Mouse (Mus musculus) layer of hippocampus, postnatal 36 days (tissue): ENCODE measurements at regions not wholly inside any gene's neighbourhood (a gene's known extent, or its start where the extent isn't known, plus 50 kb on each side); places are given as distances from the start of the nearest gene placed in this dataset.
A peak's percentile ranks its signal among the peaks of the same experiment; 100 is the strongest.

ENCODE experiments used
- DNase-seq, 2 experiments: peaks; one replicate each; pipeline ENCODE4 v3.0.0; 2022

DNA sequence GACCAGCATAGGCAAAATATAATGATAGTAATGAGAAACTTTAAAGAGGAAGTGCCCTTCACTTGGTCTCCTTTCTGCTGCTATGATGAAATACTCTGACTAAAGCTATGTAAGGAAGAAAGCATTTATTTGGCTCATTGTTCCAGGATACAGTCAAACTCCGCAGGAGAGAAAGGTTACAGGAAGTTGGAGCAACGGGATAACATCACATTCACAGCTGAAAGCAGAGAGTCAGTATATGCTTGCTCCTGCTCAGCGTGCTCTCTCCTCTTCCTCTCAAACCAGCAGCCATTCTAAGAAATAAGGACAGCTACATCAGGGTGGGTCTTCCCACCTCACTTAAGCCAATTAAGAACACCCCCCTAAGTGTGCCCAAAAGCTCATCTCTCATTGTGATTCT is 98.9 kb upstream of the Syt10 start:
- DNase-seq = no peak

DNA sequence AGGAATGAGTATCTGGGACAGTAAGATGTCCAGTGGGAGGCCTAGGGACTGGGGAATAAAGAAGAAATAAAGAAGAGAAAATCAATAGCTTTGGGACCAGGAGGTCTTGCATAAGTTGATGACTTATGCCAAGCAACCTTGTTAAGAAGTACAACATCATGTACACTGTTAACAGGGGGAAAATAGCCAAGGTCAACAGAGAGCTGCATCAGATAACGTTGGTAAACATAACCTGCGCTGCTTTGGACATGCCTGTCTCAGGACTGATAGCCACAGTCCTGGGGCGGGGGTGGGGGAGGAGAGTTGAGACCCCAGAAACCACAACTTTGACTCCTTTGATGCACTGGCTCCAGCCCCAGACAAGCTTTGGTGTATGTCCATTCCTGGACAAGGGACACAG is 90.7 kb upstream of the Syt10 start:
- DNase-seq = no peak

- no peak for DNase-seq
Observed at GRCm38 (mm10) chr15:89915587-89915986, 73.9 kb upstream of the Syt10 start.

GRCm38 (mm10) chr15:89903057-89903456 is 61.4 kb upstream of the Syt10 start:
- DNase-seq = no peak

DNA sequence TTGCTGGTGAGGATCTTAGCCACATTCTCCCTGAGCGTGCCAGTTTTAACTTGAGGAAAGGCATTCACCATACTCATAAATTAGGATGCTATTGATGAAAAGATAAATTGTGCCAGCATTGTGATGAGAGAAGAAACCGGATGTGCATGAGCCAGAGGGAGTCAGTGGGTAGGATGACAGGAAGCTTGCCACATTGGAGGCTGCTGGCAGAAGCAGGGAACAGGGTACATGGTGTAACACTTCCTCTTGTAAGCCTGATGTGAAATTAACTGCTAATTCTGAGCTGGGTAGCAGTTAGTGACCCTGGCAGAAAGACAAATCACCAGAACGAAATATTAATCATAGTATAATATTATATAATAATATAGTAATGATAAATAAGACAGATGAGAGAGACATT is 52.0 kb upstream of the Syt10 start:
- DNase-seq = peak; percentile 4 to 20
